Mouse (Mus musculus) CD8-positive naive resting alpha-beta T cell, adult 2 months (primary cell): ENCODE results near the gene Rorb.

ENCODE experiments used
- DNase-seq, 2 experiments: peaks; one replicate each; pipeline ENCODE4 v3.0.0; 2022; ENCODE audit warnings: low read depth in 2 of 2, low spot score in 2 of 2

The Rorb gene

DNA sequence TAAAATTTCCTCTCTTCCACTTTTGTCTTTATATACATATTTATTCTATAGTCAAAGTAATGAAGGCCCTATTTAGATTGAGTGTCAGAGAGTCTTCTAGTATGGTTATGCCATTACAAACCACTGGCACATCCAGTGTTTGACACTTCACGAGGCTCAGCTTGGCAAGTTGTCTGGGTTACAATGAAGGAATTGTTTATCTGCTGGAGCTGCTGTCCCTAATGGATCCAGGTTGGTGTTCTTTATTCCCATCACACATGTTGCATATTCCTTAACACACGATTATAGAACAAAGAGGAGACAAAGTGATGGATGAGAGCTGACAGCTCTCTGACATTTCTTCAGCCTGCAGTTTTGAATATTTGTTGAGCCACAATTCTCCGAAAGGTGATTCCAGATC is 77.0 kb downstream of the Rorb start:
- DNase-seq: no peak

DNA sequence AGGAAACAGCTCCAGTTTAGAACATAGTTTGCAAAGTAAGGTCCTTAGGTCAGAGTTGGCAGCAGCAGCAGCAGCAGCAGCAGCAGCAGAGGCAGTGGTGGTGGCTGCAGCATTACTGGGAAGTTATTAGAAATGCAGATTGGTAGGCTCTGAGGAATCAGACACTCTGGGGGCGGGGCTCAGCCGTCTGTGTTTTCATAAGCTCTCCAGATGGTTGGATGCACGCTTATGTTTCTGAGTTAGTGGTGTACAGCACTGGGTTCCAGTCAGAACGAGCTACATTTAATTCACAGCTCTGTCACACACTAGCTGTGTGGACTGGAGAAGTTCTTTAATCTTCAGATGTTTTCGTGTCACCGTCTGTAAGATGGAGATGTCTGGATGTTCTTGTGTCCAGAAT is 105.9 kb downstream of the Rorb start:
- DNase-seq: no peak

DNA sequence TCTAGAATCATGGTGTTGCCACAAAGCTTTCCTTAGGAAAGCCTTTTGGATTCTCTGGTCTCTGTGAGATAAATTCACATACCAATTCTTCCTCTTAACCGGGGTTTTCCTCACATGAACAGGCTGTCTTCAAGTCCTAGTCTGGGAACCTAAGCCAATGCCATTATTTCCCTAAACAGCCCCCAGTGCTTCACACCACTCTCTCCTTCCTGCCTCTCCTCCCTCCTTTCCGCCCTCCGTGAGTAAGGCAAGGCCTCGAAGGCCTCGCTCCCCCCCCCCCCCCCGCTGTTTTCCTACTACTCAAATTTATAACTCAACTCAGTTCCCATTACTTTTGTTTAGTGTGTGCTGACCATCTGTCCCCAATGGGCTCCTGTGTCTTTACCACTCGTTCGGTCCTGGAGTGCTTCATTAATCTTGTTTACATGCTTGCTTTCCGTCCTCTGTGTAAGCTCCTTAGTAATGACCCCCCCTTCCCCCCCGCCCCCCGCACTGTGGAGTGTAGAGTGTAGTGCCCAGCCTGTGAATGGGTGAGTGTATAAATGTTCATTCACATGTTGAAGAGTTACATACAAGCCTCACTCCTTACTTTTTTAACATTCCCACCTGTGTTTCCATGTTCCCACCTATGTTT is 106.9 kb downstream of the Rorb start:
- no peak for DNase-seq

DNA sequence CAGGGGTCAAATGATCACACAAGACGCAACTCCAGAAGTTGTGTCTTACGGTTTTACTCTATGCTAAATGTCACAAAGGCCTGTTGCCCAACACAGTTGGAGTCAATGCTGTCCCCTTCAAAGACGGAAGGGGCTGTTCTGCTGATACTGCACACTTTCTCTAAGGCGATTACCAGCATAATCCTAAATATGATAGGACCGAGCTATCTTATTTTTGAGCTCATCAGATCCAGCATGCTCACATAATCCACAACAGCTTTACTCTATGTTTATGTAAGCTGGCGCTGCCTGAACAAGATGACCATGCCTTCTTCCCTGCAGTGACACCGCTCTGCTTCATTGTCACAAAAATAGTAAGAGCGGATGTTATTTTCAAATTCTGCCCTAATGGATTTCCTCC is 112.0 kb downstream of the Rorb start:
- no peak for DNase-seq

DNA sequence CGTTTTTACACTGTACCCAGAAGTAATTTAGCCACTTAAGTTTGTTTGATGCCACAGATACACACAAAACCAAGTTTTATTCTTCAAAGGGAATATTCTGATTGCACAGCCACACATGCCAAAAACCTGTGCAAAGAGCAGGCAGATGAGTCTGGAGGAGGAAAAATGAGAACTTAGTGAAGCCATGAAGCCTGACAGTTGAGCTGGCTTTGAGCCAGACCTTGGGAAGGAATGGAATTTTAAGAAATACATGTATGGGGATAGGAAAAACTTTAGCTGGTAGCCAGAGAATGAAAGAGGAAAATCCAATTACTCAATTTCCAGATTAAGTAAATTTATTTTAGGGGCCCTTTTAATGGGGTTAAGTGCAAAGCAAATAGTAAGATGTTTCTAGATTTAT is 113.3 kb downstream of the Rorb start:
- no peak for DNase-seq

DNA sequence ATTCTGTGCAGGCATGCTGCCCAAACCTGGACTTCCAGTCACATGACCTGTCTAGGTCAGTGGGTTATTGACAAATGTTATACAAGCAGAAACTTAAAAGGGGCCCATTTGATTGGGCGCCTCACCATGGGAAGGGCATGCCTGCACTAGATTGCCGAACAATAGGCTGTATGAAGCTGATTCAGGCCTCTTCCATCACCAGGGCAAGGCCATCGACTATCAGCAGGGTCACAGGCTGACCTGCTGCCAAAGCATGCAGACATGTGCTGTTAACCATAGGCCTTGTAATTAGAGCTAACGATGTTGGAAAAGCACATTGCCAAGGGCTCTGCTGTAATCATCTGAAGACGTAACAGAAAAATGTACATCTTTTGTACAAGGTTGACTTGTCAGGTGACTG is 131.0 kb downstream of the Rorb start:
- DNase-seq: no peak

DNA sequence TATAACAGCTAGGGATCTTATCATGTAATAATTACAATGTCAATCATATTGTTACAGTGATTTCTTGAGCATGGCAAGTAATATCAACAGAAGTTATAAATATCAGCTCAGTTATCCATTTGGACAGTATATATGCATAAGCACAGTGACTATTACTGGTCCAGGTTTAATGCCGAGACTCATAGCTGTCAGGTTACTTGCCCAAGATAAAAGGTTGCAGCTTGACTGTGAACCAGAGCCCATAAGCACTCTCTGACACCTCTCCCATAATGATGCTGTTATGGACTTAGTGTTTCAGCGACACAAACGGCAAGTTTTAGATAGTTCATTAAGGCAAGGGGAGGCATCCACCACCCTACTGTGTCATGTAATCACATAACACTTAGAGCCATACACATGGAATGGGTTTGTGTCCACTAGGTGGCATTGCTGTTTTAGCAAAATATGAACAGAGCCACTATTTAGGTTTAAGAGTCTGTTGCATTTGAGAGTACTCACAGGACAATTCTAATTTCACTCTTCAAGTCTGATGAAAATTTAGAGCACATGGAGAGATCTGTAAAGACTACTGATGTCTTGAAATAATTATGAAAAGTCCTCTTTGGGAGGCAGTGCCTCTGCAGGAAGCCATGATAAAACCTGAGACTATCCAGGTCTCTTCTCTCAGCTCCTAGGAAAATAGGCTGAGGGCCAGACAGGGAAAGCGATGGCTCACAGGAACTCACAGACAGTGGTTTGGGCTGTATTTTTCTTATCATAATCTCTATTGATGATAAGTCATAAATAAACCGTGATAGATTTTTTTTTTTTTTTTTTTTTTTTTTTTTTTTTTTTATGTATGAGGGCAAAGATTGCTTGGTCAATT is 136.0 kb downstream of the Rorb start:
- DNase-seq: no peak

DNA sequence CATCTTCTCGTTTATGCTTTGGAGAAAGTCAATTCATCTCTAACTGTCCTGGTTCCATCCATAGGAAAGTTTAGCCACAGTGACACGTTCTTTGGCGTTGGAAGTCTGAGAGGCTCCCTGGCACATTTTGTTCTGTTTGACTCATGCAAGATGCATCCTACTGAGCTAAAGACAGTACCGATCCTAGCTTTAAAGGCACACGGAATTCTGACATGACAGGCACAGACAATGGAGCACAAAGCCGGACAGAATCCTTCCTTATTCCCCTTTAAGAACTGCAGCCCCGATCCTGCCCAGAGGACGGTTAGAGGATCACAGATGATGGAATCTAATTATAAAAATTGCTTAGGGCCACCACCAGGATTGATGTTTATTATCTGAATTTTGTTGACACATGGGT is 141.6 kb downstream of the Rorb start:
- no peak for DNase-seq

DNA sequence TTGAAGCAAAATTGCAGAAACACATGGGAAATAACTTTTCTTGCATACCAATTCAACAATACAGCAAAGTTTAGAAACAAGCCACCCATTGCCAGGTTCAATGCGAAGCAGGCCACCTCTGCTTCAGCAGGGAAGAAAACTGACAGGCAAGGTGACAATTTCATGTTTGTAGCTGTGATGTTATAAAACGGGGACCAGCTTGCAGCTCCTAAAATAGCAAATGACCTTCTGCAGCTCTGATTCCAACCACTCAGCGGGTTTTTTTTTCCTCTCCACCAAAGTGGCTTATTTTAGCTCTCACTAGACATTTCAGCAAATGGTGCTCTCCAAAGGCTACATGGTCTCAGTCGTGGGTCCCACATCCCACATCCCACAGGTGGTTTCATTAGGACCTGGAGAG is 143.7 kb downstream of the Rorb start:
- no peak for DNase-seq

DNA sequence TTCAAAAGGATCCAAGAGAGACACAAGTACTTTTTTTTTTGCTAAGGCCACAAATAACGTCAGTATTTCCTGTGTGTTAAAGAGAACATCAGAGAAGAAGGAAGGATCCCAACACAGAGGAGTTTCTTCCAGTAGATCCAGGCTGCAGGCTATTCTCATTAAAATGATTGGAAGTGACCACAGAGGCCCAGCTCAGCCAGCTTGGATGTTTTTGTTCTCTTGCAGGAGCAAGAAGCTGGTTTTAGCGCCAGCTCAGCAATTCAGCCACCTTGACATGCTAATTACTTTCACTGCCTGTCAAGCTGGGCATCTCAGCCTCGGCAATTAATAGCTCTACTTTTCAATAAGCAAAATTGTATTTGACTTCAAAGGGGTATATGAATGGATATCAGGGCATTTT is 151.1 kb downstream of the Rorb start:
- DNase-seq: no peak

DNA sequence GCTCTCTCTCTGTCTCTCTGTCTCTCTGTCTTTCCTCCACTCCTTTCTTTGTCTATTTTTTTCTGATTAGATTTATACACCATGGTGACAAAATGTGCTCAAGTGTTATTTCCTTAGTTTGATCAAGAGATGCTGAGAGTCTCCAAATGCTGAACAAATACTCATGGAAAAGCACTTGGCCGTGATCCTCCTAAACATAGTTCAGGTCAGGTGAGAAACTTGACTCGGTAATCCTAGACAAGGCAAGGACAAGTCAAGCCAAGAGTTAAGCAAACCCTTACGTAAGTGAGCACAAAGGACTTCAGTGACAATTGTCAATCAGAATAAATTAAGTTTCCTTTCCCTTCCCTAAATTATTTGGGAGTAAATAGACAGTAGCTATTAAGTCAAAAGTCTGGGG is 158.2 kb downstream of the Rorb start:
- no peak for DNase-seq

DNA sequence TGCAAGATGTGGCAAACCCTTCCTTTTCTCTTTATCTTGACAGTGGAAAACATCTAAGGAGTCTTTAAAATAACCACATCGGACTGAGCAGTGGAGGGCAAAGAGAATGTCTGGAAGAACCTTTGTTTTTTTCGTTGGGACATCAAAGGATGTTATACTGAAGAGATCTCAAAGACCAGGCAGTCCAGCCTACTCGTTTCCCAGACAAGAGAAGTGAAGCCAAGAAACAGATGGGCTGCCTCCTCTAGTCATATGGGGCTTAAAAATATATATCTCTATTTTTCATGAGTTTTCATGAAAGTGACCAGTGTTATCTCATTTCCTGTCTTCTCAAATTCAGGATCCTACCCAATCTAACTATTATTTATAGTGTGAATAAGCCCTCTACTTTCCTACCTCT is 163.8 kb downstream of the Rorb start:
- no peak for DNase-seq

DNA sequence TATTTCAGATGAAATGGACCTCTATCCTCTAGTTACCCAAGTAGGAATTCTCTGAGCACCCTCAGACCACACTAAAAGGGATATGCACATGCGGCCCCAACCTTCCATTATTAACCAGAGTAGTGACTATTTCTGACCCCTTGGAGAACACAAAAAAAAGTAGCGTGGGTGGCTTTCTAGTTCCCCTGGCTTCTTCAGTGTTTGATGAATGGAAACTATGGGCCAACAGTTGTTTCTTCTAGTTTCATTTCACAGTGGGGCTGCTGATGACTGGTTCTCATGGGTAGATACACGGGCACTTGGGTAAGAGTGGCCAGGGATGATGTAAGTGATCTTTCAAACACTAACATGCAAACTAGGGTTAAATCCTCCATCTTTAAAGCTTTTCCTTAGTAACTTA is 165.7 kb downstream of the Rorb start:
- no peak for DNase-seq

DNA sequence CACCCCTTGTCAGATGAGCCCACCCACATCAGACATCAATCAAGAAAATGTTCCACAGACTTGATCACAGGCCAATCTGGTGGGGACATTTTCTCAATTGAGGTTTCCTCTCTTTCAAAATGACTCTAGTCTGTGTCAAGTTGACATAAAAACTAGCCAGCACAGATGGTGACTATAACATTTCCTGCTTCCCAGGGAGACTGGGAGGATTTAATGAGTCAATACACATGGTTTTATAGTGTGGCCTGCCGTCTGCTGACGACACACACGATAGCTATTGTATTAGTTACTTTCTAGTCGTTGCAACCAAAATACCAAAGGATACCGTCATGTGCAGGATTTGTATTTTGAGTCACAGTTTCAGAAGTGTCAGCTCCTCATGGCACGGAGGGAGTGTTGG is 169.6 kb downstream of the Rorb start:
- DNase-seq: no peak

DNA sequence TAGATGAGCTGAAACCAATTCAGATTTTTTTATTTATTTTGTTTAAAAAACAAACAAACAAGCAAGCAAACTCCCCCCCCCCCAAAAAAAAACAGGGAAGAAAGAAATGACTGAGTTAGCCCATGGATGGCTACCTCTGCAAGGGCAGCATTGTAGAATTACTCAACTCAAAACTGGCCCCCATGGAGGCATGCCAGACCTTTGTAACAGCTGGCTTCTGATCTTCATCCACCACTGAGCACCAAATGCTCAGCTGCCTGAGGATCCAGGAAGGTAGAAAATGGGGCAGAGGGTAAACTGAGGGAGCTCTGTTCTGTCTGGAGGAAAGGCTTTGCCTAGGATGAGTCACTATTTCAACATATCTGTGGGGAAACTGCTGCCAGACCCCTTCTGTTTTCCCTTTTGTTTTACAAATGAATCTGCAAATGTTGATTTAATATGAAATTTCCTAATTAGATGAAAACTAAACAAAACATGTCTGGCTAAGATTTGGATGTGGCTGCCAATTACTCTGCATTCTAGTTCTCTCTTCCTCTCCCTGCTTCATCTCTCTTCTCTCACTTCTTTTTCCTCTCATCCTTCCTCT is 199.1 kb downstream of the Rorb start:
- DNase-seq: no peak

DNA sequence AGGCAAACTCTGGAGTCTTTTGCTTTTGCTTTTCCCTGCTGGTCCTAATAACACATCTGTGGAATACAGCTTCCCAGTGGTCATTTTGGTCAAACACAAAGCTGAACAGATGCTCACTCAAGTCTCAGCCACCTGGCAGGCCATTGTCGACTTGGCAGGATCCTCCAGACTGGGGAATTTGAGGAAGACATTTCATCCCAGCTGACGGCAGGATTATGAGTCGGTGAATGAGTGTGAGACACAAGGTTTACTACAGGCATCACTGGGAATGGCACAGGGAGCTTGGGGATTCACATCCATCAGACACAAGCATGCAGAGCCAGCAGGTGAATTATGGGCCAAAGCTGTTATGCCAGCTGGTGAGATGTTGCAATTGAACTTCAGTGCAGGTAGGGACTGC is 201.4 kb downstream of the Rorb start:
- no peak for DNase-seq

DNA sequence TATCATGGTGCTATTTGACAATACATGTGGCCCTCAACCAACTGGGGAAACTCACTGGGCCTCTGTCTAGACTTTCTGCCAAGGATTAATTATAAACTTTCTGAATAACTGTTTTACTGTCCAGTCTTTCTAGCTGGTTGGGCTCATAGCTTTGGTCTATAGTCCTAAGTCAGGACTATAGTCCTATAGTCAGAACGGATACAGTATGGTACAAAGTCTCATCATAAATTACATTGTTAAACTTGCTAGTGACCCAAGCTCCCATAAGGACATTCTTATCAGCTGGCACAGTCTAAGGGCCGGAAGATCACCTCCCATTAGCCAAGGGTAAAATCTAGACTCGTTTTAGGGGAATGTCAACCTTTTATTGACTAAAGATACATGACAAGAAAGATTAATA is 205.5 kb downstream of the Rorb start:
- DNase-seq: no peak

DNA sequence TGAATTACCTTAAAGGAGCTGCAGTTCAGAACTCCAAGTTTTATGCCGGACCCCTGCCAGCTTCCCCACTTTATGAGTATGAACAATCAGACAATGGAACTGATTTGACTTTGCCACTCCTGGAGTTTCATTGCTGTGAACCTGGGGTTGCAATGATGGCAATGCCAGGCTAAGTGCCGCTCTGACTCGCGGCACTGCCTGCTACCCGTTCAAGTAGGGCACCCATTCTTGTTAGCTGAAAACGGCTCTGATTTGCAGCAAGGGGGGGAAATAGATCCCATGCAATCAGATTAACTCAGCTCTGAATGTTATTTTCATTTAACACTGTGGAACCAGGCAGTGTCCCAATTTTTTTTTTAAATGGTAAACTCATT is 208.3 kb downstream of the Rorb start:
- DNase-seq: no peak

DNA sequence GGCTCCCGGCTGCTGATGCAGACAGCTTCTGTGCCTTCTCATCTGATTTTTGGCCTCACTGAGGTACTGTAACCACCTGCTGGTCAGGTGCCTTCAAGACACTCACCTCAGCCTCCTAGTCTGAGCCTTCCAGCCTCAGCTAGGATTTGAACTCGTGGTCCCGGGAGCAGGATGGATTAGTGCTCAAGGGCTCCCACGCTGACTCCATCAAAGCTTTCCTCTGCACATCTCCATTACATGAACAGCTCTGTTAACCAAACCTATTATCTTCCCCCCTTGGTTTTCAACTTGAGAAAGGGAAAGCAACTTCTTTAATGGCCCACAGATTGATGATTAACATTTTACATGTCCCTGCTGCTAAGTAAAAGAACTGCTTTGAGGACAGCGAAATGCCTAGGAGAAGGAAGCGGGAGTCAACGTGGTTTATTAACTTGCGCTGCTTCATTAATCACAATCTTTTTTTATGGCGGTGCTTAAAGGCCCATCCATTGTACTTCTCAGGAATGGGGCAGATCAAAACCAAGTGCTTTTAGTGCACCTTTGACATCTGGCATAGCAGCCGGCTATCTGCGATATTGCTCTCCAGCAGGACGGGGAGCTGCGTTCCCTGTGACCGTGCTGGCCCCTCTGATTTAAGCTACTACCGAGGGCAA is 208.8 kb downstream of the Rorb start:
- DNase-seq: no peak

DNA sequence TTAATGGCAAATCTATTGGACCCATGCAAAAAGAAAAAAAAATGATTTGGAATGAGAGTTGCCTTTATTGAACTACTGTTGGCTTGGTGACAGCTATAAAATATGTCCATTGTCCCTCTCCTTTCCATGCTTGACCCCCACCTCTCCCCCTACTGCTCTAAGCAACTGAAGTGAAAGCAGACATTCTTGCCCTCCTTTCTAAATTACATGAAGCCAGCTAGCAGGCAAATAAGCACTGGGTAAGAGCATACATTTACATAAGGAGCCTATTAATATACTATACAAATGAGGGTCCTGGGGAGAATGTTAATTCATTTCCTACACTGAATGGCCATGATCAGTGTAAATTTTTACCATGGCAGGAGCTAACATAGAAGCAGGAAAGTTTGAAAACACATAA is 212.8 kb downstream of the Rorb start:
- DNase-seq: no peak

DNA sequence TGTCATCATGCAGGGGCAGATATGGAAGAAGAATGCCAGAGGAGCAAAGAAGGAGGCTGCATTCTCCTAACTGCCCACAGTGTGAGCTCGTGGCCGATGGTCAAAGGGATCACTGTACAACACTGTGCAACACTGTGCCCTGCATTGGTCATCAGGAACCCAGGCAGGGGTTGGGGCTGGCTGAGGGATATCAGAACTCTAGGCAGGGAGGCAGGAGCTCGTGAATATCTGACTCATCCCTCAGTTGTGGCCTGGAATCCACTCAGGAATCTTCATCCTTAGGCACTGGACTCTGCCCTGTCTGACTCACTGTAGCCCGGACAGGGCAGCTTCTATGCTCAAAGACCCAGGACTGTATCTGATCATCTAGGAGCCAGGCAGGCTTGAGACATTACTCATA is 220.8 kb downstream of the Rorb start:
- DNase-seq: no peak

DNA sequence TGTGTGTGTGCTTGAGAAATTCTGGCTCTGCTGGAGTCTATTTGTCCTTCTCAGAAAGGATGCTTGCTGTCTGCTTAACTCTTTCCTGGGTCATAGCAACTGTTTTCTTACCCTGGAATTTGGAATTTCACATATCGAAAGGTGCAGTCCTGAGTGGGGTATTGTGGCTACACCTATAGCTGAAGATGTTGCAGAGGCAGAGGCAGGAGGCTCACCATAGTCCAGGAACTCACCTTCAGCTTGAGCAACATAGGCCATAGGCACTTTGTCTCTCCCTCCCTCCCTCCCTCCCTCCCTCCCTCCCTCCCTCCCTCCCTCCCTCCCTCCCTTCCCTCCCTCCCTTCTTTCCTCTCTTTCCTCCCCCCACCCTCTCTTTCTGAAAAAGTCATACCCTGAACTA is 221.4 kb downstream of the Rorb start:
- no peak for DNase-seq
